Mouse (Mus musculus): Measurements from ENCODE around the gene Ak1. TPM values are rescaled to one million over a fixed set of nuclear protein-coding genes. Genes with fewer than 3 reads are reported as not detected.

The Ak1 gene
- polyA plus RNA-seq, 1 experiment = 0.08 TPM

- Histone ChIP-seq H3K9me3 (ENCODE audit: control insufficient read depth, low read length) (peaks cover 7% of the 10 kb centered on the region), H3K27me3 (ENCODE audit: control insufficient read depth) (no peaks in the 10 kb centered on the region), H3K36me3 (ENCODE audit: control insufficient read depth) (peaks cover 84% of the 10 kb centered on the region), H3K4me1 (ENCODE audit: control insufficient read depth) (no peaks in the 10 kb centered on the region), H3K4me3 (replicated peaks) (no peak overlapping the region)
- no peak for TF ChIP-seq TAL1 (IDR thresholded peaks at IDR 0.05; ENCODE audit: low read length)
- no peak for TF ChIP-seq GATA1 (IDR thresholded peaks at IDR 0.05; ENCODE audit: low read length)
Measured at GRCm38 (mm10) chr2:32681754-32682153, 60.2 kb downstream of the Ak1 start.

- Histone ChIP-seq H3K36me3 (ENCODE audit: control insufficient read depth) (peaks cover 87% of the 10 kb centered on the region), H3K27me3 (ENCODE audit: control insufficient read depth) (no peaks in the 10 kb centered on the region), H3K4me1 (ENCODE audit: control insufficient read depth) (no peaks in the 10 kb centered on the region), H3K9me3 (ENCODE audit: control insufficient read depth, low read length) (no peaks in the 10 kb centered on the region), H3K4me3 (replicated peaks) (no peak overlapping the region)
- TF ChIP-seq TAL1 (IDR thresholded peaks at IDR 0.05; ENCODE audit: low read length) (no peak), GATA1 (IDR thresholded peaks at IDR 0.05; ENCODE audit: low read length) (no peak)
Measured at GRCm38 (mm10) chr2:32682721-32683417, 61.3 kb downstream of the Ak1 start.

- peaks cover 92% of the 10 kb centered on the region for H3K36me3 ChIP-seq (ENCODE audit: control insufficient read depth)
- no peak overlapping the region for H3K4me3 ChIP-seq (replicated peaks)
- H3K4me1 ChIP-seq (ENCODE audit: control insufficient read depth) = no peaks in the 10 kb centered on the region; the same call in 1 of the 2 replicates
- H3K27me3 ChIP-seq (ENCODE audit: control insufficient read depth) = no peaks in the 10 kb centered on the region
- TF ChIP-seq GATA1 (IDR thresholded peaks at IDR 0.05; ENCODE audit: low read length) (no peak), TAL1 (IDR thresholded peaks at IDR 0.05; ENCODE audit: low read length) (no peak)
- H3K9me3 ChIP-seq (ENCODE audit: control insufficient read depth, low read length) = no peaks in the 10 kb centered on the region
Measured at GRCm38 (mm10) chr2:32683701-32684100, 62.1 kb downstream of the Ak1 start.

Other genes with a start within 250 kb of the Ak1 start
- gene 1110008P14Rik, start 239.8 kb upstream of the Ak1 start, polyA plus RNA-seq (2012) = 29.8 and 38.6 TPM in 2 replicates
- 0.19 and 0.32 TPM in 2 replicates for gene Lcn2, start 233.5 kb upstream of the Ak1 start, polyA plus RNA-seq (2012)
- 0.21 and 0.44 TPM in 2 replicates for gene Ptges2, start 225.9 kb upstream of the Ak1 start, polyA plus RNA-seq (2012)
- gene Naif1, start 171.3 kb upstream of the Ak1 start, polyA plus RNA-seq (2012) = 0.26 and 0.29 TPM in 2 replicates
- gene Slc25a25, start 170.3 kb upstream of the Ak1 start, polyA plus RNA-seq (2012) = 1.9 and 2.0 TPM in 2 replicates
- 0.03 and 0.06 TPM in 2 replicates for gene Fam102a, start 86.4 kb upstream of the Ak1 start, polyA plus RNA-seq (2012)
- 1.2 and 1.7 TPM in 2 replicates for gene Dpm2, start 50.9 kb upstream of the Ak1 start, polyA plus RNA-seq (2012)
- not detected in 2 replicates for gene Pip5kl1, start 47.0 kb upstream of the Ak1 start, polyA plus RNA-seq (2012)
- gene 9430097D07Rik, start 46.1 kb upstream of the Ak1 start, polyA plus RNA-seq (2012) = not detected in 2 replicates
- 0.21 and 0.30 TPM in 2 replicates for gene St6galnac4, start 34.7 kb upstream of the Ak1 start, polyA plus RNA-seq (2012)
- gene St6galnac6, start 22.0 kb upstream of the Ak1 start, polyA plus RNA-seq (2012) = 0.52 and 0.89 TPM in 2 replicates
- 0.60 and 0.69 TPM in 2 replicates for gene Eng, start 24.8 kb downstream of the Ak1 start, polyA plus RNA-seq (2012)
- 1.0 and 1.2 TPM in 2 replicates for gene Fpgs, start 82.4 kb downstream of the Ak1 start, polyA plus RNA-seq (2012)
- gene Cdk9, start 91.3 kb downstream of the Ak1 start, polyA plus RNA-seq (2012) = 6.1 and 10.2 TPM in 2 replicates
- 0.04 and 0.06 TPM in 2 replicates for gene Sh2d3c, start 99.3 kb downstream of the Ak1 start, polyA plus RNA-seq (2012)
- gene 6330409D20Rik, start 119.3 kb downstream of the Ak1 start, polyA plus RNA-seq (2012) = not detected in 2 replicates
- 1.5 and 2.4 TPM in 2 replicates for gene Tor2a, start 135.5 kb downstream of the Ak1 start, polyA plus RNA-seq (2012)
- gene Ttc16, start 153.9 kb downstream of the Ak1 start, polyA plus RNA-seq (2012) = 0.02 TPM in 1 of 2 replicates, not detected in the other
- gene Ptrh1, start 154.0 kb downstream of the Ak1 start, polyA plus RNA-seq (2012) = 0.06 TPM in 1 of 2 replicates, not detected in the other
- not detected in 2 replicates for gene Cfap157, start 162.7 kb downstream of the Ak1 start, polyA plus RNA-seq (2012)
- 0.02 and 0.03 TPM in 2 replicates for gene Stxbp1, start 225.5 kb downstream of the Ak1 start, polyA plus RNA-seq (2012)